Mouse (Mus musculus): ENCODE measurements at regions not wholly inside any gene's neighbourhood (a gene's known extent, or its start where the extent isn't known, plus 50 kb on each side); places are given as distances from the start of the nearest gene placed in this dataset.

DNA sequence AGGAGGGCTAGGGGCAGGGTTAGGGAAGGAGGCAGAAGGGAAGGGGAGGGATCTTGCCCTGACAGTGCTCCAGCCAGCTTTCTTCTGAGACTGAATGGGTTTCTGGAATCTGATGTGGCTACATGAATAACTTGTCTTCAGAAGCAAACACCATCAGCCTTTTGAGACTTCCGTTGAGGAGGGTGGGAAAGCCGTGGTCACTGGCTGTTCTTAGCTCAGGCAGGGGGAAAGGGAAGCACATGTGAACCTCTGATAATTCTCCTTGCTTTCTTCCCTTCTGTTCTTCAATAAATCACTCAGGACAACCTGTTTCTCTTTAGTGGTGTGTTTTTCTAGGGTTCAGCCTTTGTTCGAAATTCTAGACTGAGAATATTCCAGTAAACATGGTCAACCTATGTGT, 148.9 kb downstream of the Bcl11a start:
- no peak for DNase-seq (ENCODE audit: low spot score in 2 of 2)

- no peak for DNase-seq (ENCODE audit: low spot score in 2 of 2)
Observed at GRCm38 (mm10) chr11:24233376-24233775, 155.5 kb downstream of the Bcl11a start.

- DNase-seq (ENCODE audit: low spot score in 2 of 2): no peak
Observed at GRCm38 (mm10) chr11:24233821-24234220, 156.0 kb downstream of the Bcl11a start.

DNA sequence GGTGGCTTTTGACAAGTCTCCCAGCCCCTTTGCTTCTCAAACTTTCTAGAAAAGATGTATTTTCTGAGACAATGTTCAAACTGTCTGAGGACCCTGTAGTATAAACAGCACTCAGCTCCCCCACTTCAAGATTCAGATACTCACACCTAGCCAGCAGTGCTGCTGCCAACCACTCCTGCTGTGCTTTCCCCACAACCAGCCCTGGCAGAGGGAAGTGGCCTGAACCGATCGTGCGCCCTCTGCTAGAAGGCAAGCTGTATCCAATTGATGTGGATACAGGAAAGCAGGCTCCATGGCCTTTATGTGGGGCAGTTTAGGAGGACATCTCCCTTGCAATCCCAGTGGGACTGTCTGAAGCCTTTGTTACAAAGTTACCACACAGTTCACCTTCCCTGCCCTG, 156.6 kb downstream of the Bcl11a start:
- no peak for DNase-seq (ENCODE audit: low spot score in 2 of 2)

- DNase-seq (ENCODE audit: low spot score in 2 of 2): peak in 1 of 2 experiments; percentile 24
Observed at GRCm38 (mm10) chr11:24235326-24235725, 157.5 kb downstream of the Bcl11a start.

GRCm38 (mm10) chr11:24239631-24240030, 161.8 kb downstream of the Bcl11a start:
- DNase-seq (ENCODE audit: low spot score in 2 of 2): no peak

DNA sequence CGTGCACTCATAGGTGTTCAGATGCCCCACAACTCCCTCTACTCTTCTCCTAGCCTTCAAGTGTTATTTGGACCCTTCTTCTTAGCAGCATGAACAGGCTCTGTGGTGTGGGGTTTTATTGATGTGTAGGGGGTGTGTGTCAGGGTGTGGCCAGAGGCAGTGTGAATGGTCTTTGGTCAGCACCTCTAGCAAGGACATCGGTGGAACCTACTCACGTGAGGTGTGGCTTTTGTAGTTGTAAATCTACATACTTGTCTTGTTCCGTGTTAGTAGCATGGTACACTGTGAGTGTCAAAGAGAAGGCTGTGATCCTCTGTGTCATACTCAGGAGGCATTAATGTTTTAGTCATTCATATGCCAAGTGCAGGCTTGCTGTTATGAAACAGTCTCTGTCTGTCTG, 164.2 kb downstream of the Bcl11a start:
- DNase-seq (ENCODE audit: low spot score in 2 of 2): peak; percentile 24 to 51

GRCm38 (mm10) chr11:24242888-24243287, 165.0 kb downstream of the Bcl11a start:
- DNase-seq (ENCODE audit: low spot score in 2 of 2): peak; percentile 57 to 60

DNA sequence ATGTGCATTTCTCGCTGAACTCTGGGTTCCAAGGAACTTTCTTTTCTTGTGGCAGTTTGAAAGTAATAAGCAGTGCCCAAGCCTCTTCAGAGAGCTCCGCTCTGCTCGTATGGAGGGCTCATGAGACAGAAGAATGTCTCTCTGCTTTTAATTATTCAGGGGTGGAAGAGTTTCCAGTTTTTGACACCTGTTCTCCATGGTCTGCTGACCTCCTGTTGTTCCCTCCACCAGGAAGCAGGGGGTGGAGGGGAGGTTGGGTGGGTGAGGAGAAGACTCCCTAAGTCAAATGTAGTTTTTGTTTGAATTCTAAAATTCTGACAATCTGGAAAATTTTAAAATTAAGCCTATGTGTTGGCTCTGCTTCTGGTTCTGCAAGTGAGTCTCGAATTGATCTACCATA, 167.5 kb downstream of the Bcl11a start:
- no peak for DNase-seq (ENCODE audit: low spot score in 2 of 2)

DNA sequence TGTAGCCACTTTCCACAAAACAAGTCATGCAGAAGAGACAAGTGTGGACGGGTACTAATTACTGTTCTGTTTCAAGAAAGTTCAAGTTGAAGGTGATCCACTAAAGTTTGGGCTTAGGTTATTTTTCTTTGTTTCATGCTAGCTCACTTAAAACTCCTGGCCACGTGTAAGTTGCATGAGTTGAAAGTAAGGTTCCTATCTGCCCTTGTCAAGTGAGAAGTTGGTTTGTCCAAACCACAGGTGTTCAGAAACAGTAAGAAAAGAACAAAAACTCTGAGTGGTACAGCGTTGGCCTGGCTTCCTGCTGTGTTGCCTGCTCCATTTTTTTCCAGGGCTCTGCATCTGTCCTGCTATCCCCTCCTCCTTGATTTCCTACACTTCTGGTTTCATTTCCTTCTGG, 168.5 kb downstream of the Bcl11a start:
- no peak for DNase-seq (ENCODE audit: low spot score in 2 of 2)

- DNase-seq (ENCODE audit: low spot score in 2 of 2): no peak
Observed at GRCm38 (mm10) chr11:24247285-24247684, 169.4 kb downstream of the Bcl11a start.

DNA sequence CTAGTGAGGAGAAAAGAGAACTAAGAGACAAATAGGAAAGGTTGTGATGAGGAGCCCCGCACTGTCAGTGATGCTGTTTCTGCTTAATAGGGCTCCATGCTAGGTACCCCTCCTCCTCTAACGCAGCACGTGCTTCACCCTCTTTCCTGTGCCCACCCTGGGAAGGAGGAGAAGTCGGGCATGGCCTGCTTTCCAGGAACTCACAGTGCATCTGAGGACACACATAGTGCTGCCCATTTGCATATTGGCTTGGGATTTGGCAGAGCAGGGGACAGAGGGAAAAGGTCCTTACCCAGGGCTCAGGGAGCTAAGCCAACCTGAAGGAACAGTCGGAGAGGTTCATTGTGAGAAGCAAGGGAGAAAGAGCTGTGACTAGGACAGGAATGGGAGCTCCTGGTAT, 173.7 kb downstream of the Bcl11a start:
- DNase-seq (ENCODE audit: low spot score in 2 of 2): no peak

DNA sequence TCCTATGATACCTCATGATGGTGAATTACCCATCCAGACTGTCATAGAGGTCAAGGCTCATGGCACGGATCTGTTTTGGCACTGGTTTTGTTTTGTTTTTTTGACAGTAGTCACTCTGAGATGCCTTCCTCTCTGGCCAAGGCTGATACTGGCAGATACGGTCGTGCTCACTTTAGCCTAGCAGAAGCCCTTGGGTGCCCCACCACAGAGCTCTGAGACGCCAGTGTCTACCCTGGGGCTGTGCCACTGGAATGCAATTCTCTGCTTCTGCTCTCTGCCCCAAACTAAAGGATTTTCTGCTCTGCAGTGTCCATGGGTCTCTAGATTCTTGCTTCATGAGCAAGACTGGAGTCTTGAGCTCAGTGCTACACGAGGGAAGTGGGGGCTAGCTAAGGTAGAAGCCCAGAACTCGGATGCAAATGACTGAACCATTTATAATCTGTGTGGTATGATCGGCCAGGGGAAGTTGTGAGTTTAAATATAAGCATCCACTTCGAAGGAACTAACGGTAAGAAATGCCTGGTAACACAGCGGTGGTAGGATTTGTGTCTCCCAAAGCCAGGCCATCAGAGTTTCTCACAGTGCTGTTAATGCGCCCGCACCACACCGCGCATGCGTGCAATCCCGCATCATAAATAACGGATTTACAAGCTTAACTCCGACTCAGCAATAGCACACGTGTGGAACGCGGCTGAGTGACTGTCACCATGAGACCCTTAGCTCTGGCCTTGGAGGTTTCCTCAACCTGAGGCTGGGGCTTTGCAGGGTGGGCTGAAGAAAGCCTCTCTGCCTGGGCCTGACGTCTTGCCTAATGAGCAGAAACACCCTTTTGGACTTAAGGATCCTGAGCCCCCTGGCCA, 177.6 kb downstream of the Bcl11a start:
- peak in 1 of 2 experiments; percentile 36 for DNase-seq (ENCODE audit: low spot score in 2 of 2)

DNA sequence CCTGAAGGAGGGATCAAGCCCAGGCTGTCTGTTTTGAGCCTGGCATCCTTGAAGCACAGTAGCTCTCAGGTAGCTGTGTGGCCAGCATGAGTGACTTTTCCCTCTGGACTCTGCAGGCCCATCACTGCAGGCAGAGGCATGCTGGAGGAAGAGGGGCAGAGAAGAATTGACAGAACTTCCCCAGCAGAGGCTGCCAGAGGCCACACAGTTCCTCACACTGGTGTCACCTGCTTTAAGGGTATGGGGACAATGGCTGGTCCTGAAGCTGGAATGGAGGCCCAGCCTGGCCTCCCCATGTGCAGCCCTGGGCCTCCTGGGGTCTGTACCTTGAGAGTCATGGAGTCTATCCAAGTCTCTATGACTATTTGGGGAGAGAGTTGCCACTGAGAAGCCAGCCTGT, 179.9 kb downstream of the Bcl11a start:
- peak in 1 of 2 experiments; percentile 22 for DNase-seq (ENCODE audit: low spot score in 2 of 2)

DNA sequence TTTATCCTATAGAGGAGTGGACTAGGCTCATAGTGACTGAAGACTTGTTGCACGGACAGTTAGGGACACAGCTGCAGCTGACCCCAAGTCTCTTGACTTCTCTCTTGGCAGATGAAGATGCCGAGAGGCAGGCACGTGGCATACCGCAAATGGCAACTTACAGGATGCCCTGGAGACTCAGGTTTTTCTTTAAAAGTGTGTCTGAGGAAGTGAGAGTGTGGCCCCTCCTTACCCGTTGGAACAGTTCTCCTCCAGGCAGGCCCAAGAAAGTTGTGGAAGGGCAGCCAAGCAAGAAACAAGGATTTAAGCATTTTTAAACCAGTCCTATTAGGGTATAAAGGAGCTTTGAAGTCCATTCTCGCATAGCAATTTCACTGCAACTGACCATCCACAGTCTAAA, 180.5 kb downstream of the Bcl11a start:
- DNase-seq (ENCODE audit: low spot score in 2 of 2): peak in 1 of 2 experiments; percentile 13

- no peak for DNase-seq (ENCODE audit: low spot score in 2 of 2)
Observed at GRCm38 (mm10) chr11:24259668-24260067, 181.8 kb downstream of the Bcl11a start.

- no peak for DNase-seq (ENCODE audit: low spot score in 2 of 2)
Observed at GRCm38 (mm10) chr11:24269046-24269445, 191.2 kb downstream of the Bcl11a start.

DNA sequence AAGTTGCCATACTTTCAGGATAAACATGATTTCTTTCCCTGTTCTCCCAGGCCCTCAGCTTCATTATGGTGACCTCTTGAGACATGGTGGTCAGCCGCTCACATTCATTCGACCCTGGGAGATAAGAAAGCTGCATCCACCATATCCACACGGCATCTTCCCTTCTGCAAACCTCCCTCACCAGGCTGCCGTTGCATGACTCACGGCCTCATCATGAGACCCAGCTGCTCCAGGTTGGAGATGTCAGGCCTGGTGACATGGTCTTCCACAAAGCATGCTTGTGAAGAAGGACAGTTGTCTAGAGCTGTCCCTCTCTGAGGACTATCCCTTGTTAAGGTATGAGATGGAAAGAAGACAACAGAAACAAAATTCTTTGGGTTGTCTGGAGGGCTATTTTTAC, 203.8 kb downstream of the Bcl11a start:
- no peak for DNase-seq (ENCODE audit: low spot score in 2 of 2)

DNA sequence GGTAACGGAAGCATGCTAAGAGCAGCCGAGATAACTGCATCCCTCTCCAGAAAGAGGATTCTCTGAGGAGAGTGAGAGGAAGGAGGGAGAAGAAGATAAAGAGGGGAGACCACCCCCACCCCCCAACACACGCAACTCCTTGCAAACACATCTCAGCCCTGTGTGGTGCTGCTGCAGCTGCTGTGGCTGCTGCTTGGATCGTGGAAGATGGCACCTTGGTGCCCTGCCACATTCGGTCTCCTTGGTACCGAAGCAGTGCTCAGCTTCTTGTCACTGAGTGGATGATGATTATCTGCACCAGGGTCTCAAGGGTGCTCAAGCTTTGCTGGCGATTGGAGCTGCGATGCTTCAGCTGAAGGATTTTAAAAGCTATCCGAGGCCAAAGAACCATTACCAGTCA, 204.7 kb downstream of the Bcl11a start:
- no peak for DNase-seq (ENCODE audit: low spot score in 2 of 2)

- no peak for DNase-seq (ENCODE audit: low spot score in 2 of 2)
Observed at GRCm38 (mm10) chr11:24286129-24287108, 208.6 kb downstream of the Bcl11a start.

DNA sequence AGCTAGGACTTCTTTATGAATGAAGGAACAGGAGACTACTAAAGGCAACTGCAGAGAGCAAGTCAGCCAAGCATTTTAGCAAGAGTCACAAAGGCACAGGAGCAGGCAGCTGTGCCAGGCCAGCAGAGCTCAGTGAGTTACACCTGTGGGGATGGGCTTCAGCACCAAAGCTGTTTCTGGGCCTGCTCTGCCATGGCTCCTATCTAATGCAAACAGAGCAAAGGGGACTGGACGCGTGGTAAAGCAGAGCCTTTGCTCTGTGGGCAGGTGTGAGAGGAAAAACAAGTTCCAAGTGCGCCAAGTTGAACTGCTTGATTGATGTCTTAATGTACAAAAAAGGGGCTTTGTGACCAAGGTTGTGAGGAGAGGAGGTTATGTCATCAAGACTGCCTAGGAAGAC, 215.4 kb downstream of the Bcl11a start:
- DNase-seq (ENCODE audit: low spot score in 2 of 2): no peak

GRCm38 (mm10) chr11:24293860-24294531, 216.1 kb downstream of the Bcl11a start:
- no peak for DNase-seq (ENCODE audit: low spot score in 2 of 2)
